Mouse (Mus musculus) bone marrow macrophage, adult 2 months (primary cell): ENCODE measurements around the gene Qser1.

Experiments
- CTCF ChIP-seq: IDR thresholded peaks from 2 replicates; pipeline ENCODE4 v1.5.1; 2012; ENCODE audit warnings: low read depth, mild to moderate bottlenecking, low read length, moderate library complexity
- POLR2A ChIP-seq: IDR thresholded peaks from 2 replicates; pipeline ENCODE4 v1.6.1; 2012; ENCODE audit warnings: mild to moderate bottlenecking, low read depth, low read length, borderline replicate concordance

- no peak for TF ChIP-seq CTCF
- TF ChIP-seq POLR2A, result no peak
Measured at GRCm38 (mm10) chr2:104732033-104732444, 84.5 kb downstream of the Qser1 start.
